Mouse (Mus musculus) C2C12 (cell line): Measurements from ENCODE around the gene Afp.

ENCODE experiments used
- CEBPB ChIP-seq: IDR thresholded peaks from one replicate; pipeline ENCODE4 v1.6.1; 2011; ENCODE audit warnings: low read depth, mild to moderate bottlenecking, control low read depth, moderate library complexity
- CTCF ChIP-seq: IDR thresholded peaks from one replicate; pipeline ENCODE4 v1.5.1; 2011; ENCODE audit not compliant: control insufficient read depth, insufficient read depth, insufficient read length
- MAX ChIP-seq: IDR thresholded peaks from one replicate; pipeline ENCODE4 v1.6.1; 2011; ENCODE audit warnings: mild to moderate bottlenecking, control low read depth
- MYOD1 ChIP-seq: IDR thresholded peaks from one replicate; pipeline ENCODE4 v1.6.1; 2011; ENCODE audit warnings: low read depth; ENCODE audit not compliant: control insufficient read depth, insufficient read length
- MYOG ChIP-seq: IDR thresholded peaks from one replicate; pipeline ENCODE4 v1.6.1; 2011; ENCODE audit not compliant: control insufficient read depth, insufficient read length; ENCODE audit errors: extremely low read depth
- USF1 ChIP-seq: IDR thresholded peaks from one replicate; pipeline ENCODE4 v1.6.1; 2011; ENCODE audit warnings: low read depth, mild to moderate bottlenecking, control low read depth, moderate library complexity

DNA sequence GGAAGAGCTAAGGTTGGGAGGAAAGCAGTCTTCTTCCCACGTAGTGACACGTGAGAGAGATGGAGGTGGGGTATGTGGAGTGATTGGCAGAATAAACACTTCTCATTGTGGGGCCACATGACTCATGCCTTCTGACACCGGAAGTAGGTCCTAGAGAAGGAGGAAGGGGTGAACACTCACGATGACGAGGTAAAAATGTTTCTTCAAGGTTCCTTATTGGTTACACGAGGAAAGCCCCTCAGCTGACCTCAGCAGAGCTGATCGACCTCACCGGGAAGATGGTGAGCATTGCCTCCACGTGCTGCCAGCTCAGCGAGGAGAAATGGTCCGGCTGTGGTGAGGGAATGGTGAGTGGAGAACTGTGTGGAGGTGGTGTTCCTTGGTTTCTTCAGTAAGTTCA, 14.2 kb downstream of the Afp start:
- no peak for TF ChIP-seq CTCF
- TF ChIP-seq MAX = no peak
- no peak for TF ChIP-seq MYOD1
- TF ChIP-seq USF1 = no peak
- no peak for TF ChIP-seq MYOG
- TF ChIP-seq CEBPB = no peak
